Mouse (Mus musculus) neural tube, embryonic 11.5 days (tissue): ENCODE measurements around the gene Olfr955. TPM values are rescaled to one million over a fixed set of nuclear protein-coding genes. Genes with fewer than 3 reads are reported as not detected.

Experiments
- polyA plus RNA-seq: library from polyadenylated mRNA; unstranded; fragments of >200 nt; fragmentation: Nextera tagmentation; extraction: Ambion mirVana; gene quantifications from 2 replicates; pipeline ENCODE4 v1.2.1, GENCODE M21; 2014

Olfr955 gene
- polyA plus RNA-seq, 1 experiment from 2014 or later = not detected

Other genes with a start within 250 kb of the Olfr955 start
- gene Olfr1537, start 221.9 kb downstream of the Olfr955 start, polyA plus RNA-seq = not detected in 2 replicates
- not detected in 2 replicates for gene Olfr945, start 195.1 kb downstream of the Olfr955 start, polyA plus RNA-seq
- gene Olfr948, start 145.9 kb downstream of the Olfr955 start, polyA plus RNA-seq = not detected in 2 replicates
- not detected in 2 replicates for gene Olfr951, start 84.5 kb downstream of the Olfr955 start, polyA plus RNA-seq
- not detected in 2 replicates for gene Olfr952, start 44.8 kb downstream of the Olfr955 start, polyA plus RNA-seq
- gene Olfr954, start 15.2 kb downstream of the Olfr955 start, polyA plus RNA-seq = not detected in 2 replicates
- gene Olfr44, start 22.1 kb upstream of the Olfr955 start, polyA plus RNA-seq = not detected in 2 replicates
- gene Olfr957, start 43.9 kb upstream of the Olfr955 start, polyA plus RNA-seq = not detected in 2 replicates
- not detected in 2 replicates for gene Olfr958, start 82.1 kb upstream of the Olfr955 start, polyA plus RNA-seq
- not detected in 2 replicates for gene Olfr959, start 103.6 kb upstream of the Olfr955 start, polyA plus RNA-seq
- 19.5 and 22.8 TPM in 2 replicates for gene AW551984, start 132.5 kb upstream of the Olfr955 start, polyA plus RNA-seq
- gene Olfr148, start 138.7 kb upstream of the Olfr955 start, polyA plus RNA-seq = 0.08 TPM in 1 of 2 replicates, not detected in the other
- not detected in 2 replicates for gene Olfr960, start 149.4 kb upstream of the Olfr955 start, polyA plus RNA-seq
- gene Olfr961, start 173.1 kb upstream of the Olfr955 start, polyA plus RNA-seq = not detected in 2 replicates
- gene Olfr963, start 195.3 kb upstream of the Olfr955 start, polyA plus RNA-seq = not detected in 2 replicates
- gene Olfr149, start 235.2 kb upstream of the Olfr955 start, polyA plus RNA-seq = not detected in 2 replicates
- gene Olfr965, start 239.4 kb upstream of the Olfr955 start, polyA plus RNA-seq = not detected in 2 replicates